Mouse (Mus musculus) myocyte (in vitro differentiated cells): ENCODE data around the gene Adig.

Experiments used
- CEBPB ChIP-seq: IDR thresholded peaks from 2 replicates; pipeline ENCODE4 v1.6.1; 2011; ENCODE audit warnings: mild to moderate bottlenecking, moderate library complexity; ENCODE audit not compliant: poor library complexity, insufficient read depth, severe bottlenecking
- MAX ChIP-seq: IDR thresholded peaks from one replicate; pipeline ENCODE4 v1.6.1; 2011; ENCODE audit warnings: low read depth, mild to moderate bottlenecking, control low read depth
- MYOG ChIP-seq, 3 experiments: IDR thresholded peaks; one replicate each; pipeline ENCODE4 v1.6.1; 2011; ENCODE audit warnings: control low read depth in 2 of 3, low read depth in 2 of 3, mild to moderate bottlenecking in 2 of 3; ENCODE audit not compliant: insufficient read length in 2 of 3, control insufficient read depth in 1 of 3, insufficient read depth in 1 of 3
- POLR2A ChIP-seq: IDR thresholded peaks from one replicate; pipeline ENCODE4 v1.6.1; 2011; ENCODE audit warnings: low read depth, mild to moderate bottlenecking, control low read depth, moderate library complexity; ENCODE audit not compliant: insufficient read length
- REST ChIP-seq: IDR thresholded peaks from one replicate; pipeline ENCODE4 v1.6.1; 2011; ENCODE audit warnings: mild to moderate bottlenecking, control low read depth, moderate library complexity; ENCODE audit not compliant: insufficient read depth, insufficient read length
- SRF ChIP-seq: IDR thresholded peaks from one replicate; pipeline ENCODE4 v1.6.1; 2011; ENCODE audit warnings: low read depth; ENCODE audit not compliant: control insufficient read depth, insufficient read length
- TCF12 ChIP-seq: IDR thresholded peaks from one replicate; pipeline ENCODE4 v1.6.1; 2011; ENCODE audit warnings: mild to moderate bottlenecking, control low read depth; ENCODE audit not compliant: poor library complexity, insufficient read depth, severe bottlenecking
- TCF3 ChIP-seq: IDR thresholded peaks from one replicate; pipeline ENCODE4 v1.6.1; 2011; ENCODE audit warnings: low read depth, control low read depth; ENCODE audit not compliant: insufficient read length
- USF1 ChIP-seq: IDR thresholded peaks from one replicate; pipeline ENCODE4 v1.6.1; 2011; ENCODE audit warnings: low read depth, mild to moderate bottlenecking, control low read depth, moderate library complexity

DNA sequence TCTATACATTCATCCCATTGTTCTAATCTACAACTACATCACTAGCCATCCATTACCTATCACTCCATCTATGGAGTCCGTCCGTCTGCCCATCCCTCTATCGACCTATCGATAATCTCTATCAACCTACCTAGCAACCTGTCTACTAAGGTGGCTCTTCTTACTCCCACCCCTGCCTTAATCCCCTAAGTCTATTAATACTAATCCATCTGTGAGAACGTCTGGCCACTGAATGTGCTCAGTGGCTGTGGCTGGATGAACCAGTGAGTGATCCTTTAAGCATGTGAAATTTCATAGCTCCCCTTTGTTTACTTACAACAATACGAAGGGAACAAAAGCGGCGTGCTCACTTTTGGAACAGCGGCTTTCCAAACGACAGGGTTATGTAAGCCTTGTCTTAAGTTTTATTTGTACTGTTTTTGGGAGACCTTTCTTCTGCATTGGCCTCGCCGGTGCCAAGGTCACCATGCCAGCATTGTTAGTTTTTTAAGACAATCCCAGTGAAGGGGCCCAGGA is 11.5 kb downstream of the Adig start:
- no peak for TF ChIP-seq MYOG (IDR thresholded peaks at IDR 0.05; ENCODE audit: control insufficient read depth in 1 of 3, insufficient read depth in 1 of 3, insufficient read length in 2 of 3, low read depth in 2 of 3)
- TF ChIP-seq SRF: no peak
- TF ChIP-seq USF1: no peak
- no peak for TF ChIP-seq POLR2A
- no peak for TF ChIP-seq TCF3
- no peak for TF ChIP-seq CEBPB
- no peak for TF ChIP-seq MAX
- TF ChIP-seq REST: no peak
- no peak for TF ChIP-seq TCF12
